9 mouse cellular contexts compared by ENCODE assay signal in the genomic region with DNA sequence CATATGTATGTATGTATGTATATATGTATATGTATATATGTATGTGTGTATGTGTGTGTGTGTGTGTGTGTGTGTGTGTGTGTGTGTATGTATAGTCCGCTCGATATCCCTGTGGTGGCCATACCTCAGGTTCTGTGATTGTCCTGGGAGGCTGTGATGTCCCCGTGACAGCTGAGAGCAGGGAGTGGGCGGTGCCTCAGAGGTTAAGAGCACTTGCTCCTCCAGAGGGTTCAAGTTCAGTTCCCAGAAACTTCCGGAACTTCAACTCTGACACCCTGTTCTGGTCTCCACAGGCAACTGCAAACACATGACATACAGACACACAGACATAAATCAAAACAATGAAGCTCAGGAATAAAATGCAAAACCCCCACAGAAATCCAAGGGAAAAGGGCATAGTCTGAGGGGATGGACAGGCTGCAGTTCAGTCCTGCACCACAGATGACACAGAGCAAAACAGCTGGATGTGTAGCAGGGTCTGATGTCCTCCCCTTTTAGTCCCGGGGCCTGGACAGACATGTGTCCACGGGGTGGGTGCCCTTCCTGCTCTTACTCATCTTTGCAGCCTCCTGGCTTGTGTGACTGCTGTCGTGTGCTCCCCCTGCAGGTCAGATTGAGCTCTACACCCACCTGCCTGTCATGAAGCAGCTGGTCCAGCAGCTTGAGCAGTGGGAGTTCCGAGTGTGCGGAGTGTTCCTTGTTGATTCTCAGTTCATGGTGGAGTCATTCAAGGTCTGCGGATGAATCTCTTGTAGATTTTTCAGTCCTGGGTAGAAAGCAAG. TPM values are rescaled to one million over a fixed set of nuclear protein-coding genes. Genes with fewer than 3 reads are reported as not detected.
DNase-seq lines count a peak whose midpoint lies in the region; ATAC-seq and TF ChIP-seq lines count a peak whose summit lies in the region.
"Had no signal": no experiment of that assay in that cellular context is flagged by ENCODE, and none has a peak within 500 bp of the region (broad histone marks: within the 10 kb centered on the region; RNA-seq: fewer than 3 reads in every experiment).

No protein-coding gene starts in this region.

- no peak for TF ChIP-seq EP300 in liver, postnatal 0 days (IDR thresholded peaks at IDR 0.05; ENCODE audit: low read depth)

- H3K4me3 ChIP-seq in embryonic facial prominence, embryonic 15.5 days (replicated peaks), result no peak overlapping the region
- no peak overlapping the region for H3K4me3 ChIP-seq in liver, postnatal 0 days (ENCODE audit: low read depth, low read length)
- no peak overlapping the region for H3K4me3 ChIP-seq in neural tube, embryonic 13.5 days
- H3K4me3 ChIP-seq: heart, embryonic 13.5 days had no signal

- no peaks in the 10 kb centered on the region for H3K9me3 ChIP-seq in embryonic facial prominence, embryonic 15.5 days (replicated peaks)
- H3K9me3 ChIP-seq in liver, postnatal 0 days (ENCODE audit: low read length), result no peaks in the 10 kb centered on the region
- H3K9me3 ChIP-seq in neural tube, embryonic 13.5 days, result no peaks in the 10 kb centered on the region
- H3K9me3 ChIP-seq: heart, embryonic 13.5 days had no signal

- TF ChIP-seq CTCF in liver, postnatal 0 days (IDR thresholded peaks at IDR 0.05; ENCODE audit: low read depth), result peak; percentile 96

- peak; percentile 34; the same call in 1 of the 2 replicates for ATAC-seq in embryonic facial prominence, embryonic 15.5 days (ENCODE audit: insufficient number of reproducible peaks, low FRiP score, low TSS enrichment, low read depth)
- ATAC-seq in liver, postnatal 0 days, result peak; percentile 72
- ATAC-seq in neural tube, embryonic 13.5 days (ENCODE audit: low read depth), result peak; percentile 23; the same call in 1 of the 2 replicates

- no peaks in the 10 kb centered on the region for H3K4me1 ChIP-seq in embryonic facial prominence, embryonic 15.5 days
- no peaks in the 10 kb centered on the region for H3K4me1 ChIP-seq in liver, postnatal 0 days (ENCODE audit: insufficient read depth)
- no peaks in the 10 kb centered on the region for H3K4me1 ChIP-seq in neural tube, embryonic 13.5 days (replicated peaks)
- H3K4me1 ChIP-seq: heart, embryonic 13.5 days had no signal

- no peak overlapping the region for H3K9ac ChIP-seq in embryonic facial prominence, embryonic 15.5 days
- H3K9ac ChIP-seq in liver, postnatal 0 days (replicated peaks), result no peak overlapping the region
- no peak overlapping the region for H3K9ac ChIP-seq in neural tube, embryonic 13.5 days
- H3K9ac ChIP-seq: heart, embryonic 13.5 days had no signal

- no peak overlapping the region for H3K27ac ChIP-seq in embryonic facial prominence, embryonic 15.5 days (replicated peaks)
- H3K27ac ChIP-seq in liver, postnatal 0 days (ENCODE audit: low read depth), result no peak overlapping the region
- no peak overlapping the region for H3K27ac ChIP-seq in neural tube, embryonic 13.5 days (replicated peaks)
- H3K27ac ChIP-seq: heart, embryonic 13.5 days had no signal

- H3K36me3 ChIP-seq in embryonic facial prominence, embryonic 15.5 days, result peaks cover 46% of the 10 kb centered on the region
- H3K36me3 ChIP-seq in liver, postnatal 0 days (replicated peaks; ENCODE audit: insufficient read depth, low read length), result peaks cover 36% of the 10 kb centered on the region
- peaks cover 63% of the 10 kb centered on the region for H3K36me3 ChIP-seq in neural tube, embryonic 13.5 days

- no peaks in the 10 kb centered on the region for H3K27me3 ChIP-seq in embryonic facial prominence, embryonic 15.5 days
- no peaks in the 10 kb centered on the region for H3K27me3 ChIP-seq in liver, postnatal 0 days (ENCODE audit: insufficient read depth, low read length)
- no peaks in the 10 kb centered on the region for H3K27me3 ChIP-seq in neural tube, embryonic 13.5 days
- H3K27me3 ChIP-seq: heart, embryonic 13.5 days had no signal

- 55% methylated on average over 11 of the region's 11 CpGs for whole genome bisulfite sequencing in embryonic facial prominence, embryonic 15.5 days
- 50% methylated on average over 11 of the region's 11 CpGs for whole genome bisulfite sequencing in liver, postnatal 0 days (ENCODE audit: insufficient replicate concordance)
- WGBS in neural tube, embryonic 13.5 days, result 54% methylated on average over 11 of the region's 11 CpGs

- H3K4me2 ChIP-seq in embryonic facial prominence, embryonic 15.5 days (replicated peaks), result no peak overlapping the region
- no peak overlapping the region for H3K4me2 ChIP-seq in liver, postnatal 0 days (ENCODE audit: low read depth, low read length)
- no peak overlapping the region for H3K4me2 ChIP-seq in neural tube, embryonic 13.5 days
- H3K4me2 ChIP-seq: heart, embryonic 13.5 days had no signal

- peak; percentile 68 to 76 for DNase-seq in CD8-positive naive resting alpha-beta T cell, adult 2 months (ENCODE audit: low read depth in 2 of 2, low spot score in 2 of 2)
- peak; percentile 79 to 87 for DNase-seq in adrenal gland, postnatal 36 days
- peak; percentile 75 to 84 for DNase-seq in heart, postnatal 10 days
- DNase-seq in kidney, postnatal 4 days, result peak; percentile 83 to 87
- DNase-seq in liver, postnatal 0 days, result peak; percentile 80
- peak; percentile 83 for DNase-seq in testis, postnatal 10 days (ENCODE audit: low spot score)

- intact Hi-C loops in heart, postnatal 10 days (cut with DNase I), result no loop called here

RNA-seq across cellular contexts. Expression of a gene that starts 7.4 kb away (rescaled TPM):
- 10 to 100 TPM; 30.2 to 38.9 TPM for total RNA-seq in adrenal gland, postnatal 36 days (2021)
- 79.9 and 92.3 TPM in 2 replicates for polyA plus RNA-seq in embryonic facial prominence, embryonic 15.5 days (2015; fragmentation: Nextera tagmentation; extraction: Ambion mirVana)
- 10 to 100 TPM; 17.1 to 22.7 TPM for total RNA-seq in heart, postnatal 10 days (2021)
- 9.8 and 10.3 TPM in 2 replicates for polyA plus RNA-seq in liver, postnatal 0 days (2015; fragmentation: Nextera tagmentation; extraction: Ambion mirVana)
- 135 and 142 TPM in 2 replicates for polyA plus RNA-seq in neural tube, embryonic 13.5 days (2015; fragmentation: Nextera tagmentation; extraction: Ambion mirVana)

RNA-seq across cellular contexts. Expression of a gene that starts 7.9 kb away (rescaled TPM):
- total RNA-seq in adrenal gland, postnatal 36 days (2021), result 10 to 100 TPM; 34.8 to 36.0 TPM
- 61.3 and 64.5 TPM in 2 replicates for polyA plus RNA-seq in embryonic facial prominence, embryonic 15.5 days (2015; fragmentation: Nextera tagmentation; extraction: Ambion mirVana)
- 10 to 100 TPM; 24.3 to 25.5 TPM for total RNA-seq in heart, postnatal 10 days (2021)
- 25.2 and 26.7 TPM in 2 replicates for polyA plus RNA-seq in liver, postnatal 0 days (2015; fragmentation: Nextera tagmentation; extraction: Ambion mirVana)
- 46.9 and 53.6 TPM in 2 replicates for polyA plus RNA-seq in neural tube, embryonic 13.5 days (2015; fragmentation: Nextera tagmentation; extraction: Ambion mirVana)

RNA-seq across cellular contexts. Expression of a gene that starts 12.1 kb away (rescaled TPM):
- 100 to 1,000 TPM; 223 to 328 TPM for total RNA-seq in adrenal gland, postnatal 36 days (2021)
- polyA plus RNA-seq in embryonic facial prominence, embryonic 15.5 days (2015; fragmentation: Nextera tagmentation; extraction: Ambion mirVana), result 129 and 139 TPM in 2 replicates
- total RNA-seq in heart, postnatal 10 days (2021), result 100 to 1,000 TPM; 140 to 150 TPM
- 79.7 and 86.6 TPM in 2 replicates for polyA plus RNA-seq in liver, postnatal 0 days (2015; fragmentation: Nextera tagmentation; extraction: Ambion mirVana)
- polyA plus RNA-seq in neural tube, embryonic 13.5 days (2015; fragmentation: Nextera tagmentation; extraction: Ambion mirVana), result 163 and 169 TPM in 2 replicates

RNA-seq across cellular contexts. Expression of a gene that starts 25.4 kb away (rescaled TPM):
- 100 to 1,000 TPM; 141 to 165 TPM for total RNA-seq in adrenal gland, postnatal 36 days (2021)
- polyA plus RNA-seq in embryonic facial prominence, embryonic 15.5 days (2015; fragmentation: Nextera tagmentation; extraction: Ambion mirVana), result 178 and 184 TPM in 2 replicates
- total RNA-seq in heart, postnatal 10 days (2021), result 100 to 1,000 TPM; 109 to 122 TPM
- polyA plus RNA-seq in liver, postnatal 0 days (2015; fragmentation: Nextera tagmentation; extraction: Ambion mirVana), result 93.1 and 104 TPM in 2 replicates
- 307 and 327 TPM in 2 replicates for polyA plus RNA-seq in neural tube, embryonic 13.5 days (2015; fragmentation: Nextera tagmentation; extraction: Ambion mirVana)

RNA-seq across cellular contexts. Expression of a gene that starts 25.5 kb away (rescaled TPM):
- 1 to 10 TPM; 2.2 to 3.4 TPM for total RNA-seq in adrenal gland, postnatal 36 days (2021)
- polyA plus RNA-seq in embryonic facial prominence, embryonic 15.5 days (2015; fragmentation: Nextera tagmentation; extraction: Ambion mirVana), result 11.4 and 11.5 TPM in 2 replicates
- total RNA-seq in heart, postnatal 10 days (2021), result 1 to 10 TPM; 1.1 to 1.4 TPM
- 2.7 and 3.0 TPM in 2 replicates for polyA plus RNA-seq in liver, postnatal 0 days (2015; fragmentation: Nextera tagmentation; extraction: Ambion mirVana)
- polyA plus RNA-seq in neural tube, embryonic 13.5 days (2015; fragmentation: Nextera tagmentation; extraction: Ambion mirVana), result 18.5 and 18.9 TPM in 2 replicates
